8 mouse cellular contexts compared by ENCODE assay signal in genomic region chrX:164066185-164066584, GRCm38 (mm10). TPM values are rescaled to one million over a fixed set of nuclear protein-coding genes. Genes with fewer than 3 reads are reported as not detected.
A peak's percentile ranks its signal among the peaks of the same experiment; 100 is the strongest.
DNase-seq lines count a peak whose midpoint lies in the region; ATAC-seq and TF ChIP-seq lines count a peak whose summit lies in the region.
"Had no signal": no experiment of that assay in that cellular context is flagged by ENCODE, and none has a peak within 500 bp of the region (broad histone marks: within the 10 kb centered on the region; RNA-seq: fewer than 3 reads in every experiment).

No protein-coding gene starts in this region.

- no peaks in the 10 kb centered on the region for H3K27me3 ChIP-seq in intestine, postnatal 0 days (replicated peaks; ENCODE audit: control insufficient read depth, insufficient read depth, low read length)
- no peaks in the 10 kb centered on the region for H3K27me3 ChIP-seq in midbrain, embryonic 11.5 days (ENCODE audit: control insufficient read depth, insufficient read depth, low read length)
- H3K27me3 ChIP-seq in spleen, adult 2 months (ENCODE audit: control insufficient read depth, insufficient read depth, low read length) = no peaks in the 10 kb centered on the region

- ATAC-seq in intestine, postnatal 0 days = peak; percentile 33; the same call in 1 of the 2 replicates
- peak; percentile 85 for ATAC-seq in midbrain, embryonic 11.5 days (ENCODE audit: low FRiP score)

- no peak overlapping the region for H3K4me2 ChIP-seq in intestine, postnatal 0 days (replicated peaks; ENCODE audit: low read depth)
- H3K4me2 ChIP-seq in midbrain, embryonic 11.5 days = no peak overlapping the region
- H3K4me2 ChIP-seq: neural tube, embryonic 13.5 days had no signal

- TF ChIP-seq CTCF in intestine, postnatal 0 days (IDR thresholded peaks at IDR 0.05; ENCODE audit: low read depth) = peak; percentile 89
- TF ChIP-seq CTCF in spleen, adult 2 months (IDR thresholded peaks at IDR 0.05; ENCODE audit: extremely low read depth, insufficient read depth, insufficient read length, insufficient replicate concordance) = peak; percentile 57; the same call in 1 of the 2 replicates

- TF ChIP-seq POLR2A in spleen, adult 2 months (IDR thresholded peaks at IDR 0.05; ENCODE audit: low read depth, low read length) = no peak

- peak; percentile 78 for DNase-seq in ZHBTc4 (ENCODE audit: low read depth, low spot score)
- peak; percentile 40 for DNase-seq in cerebellum, adult 8-10 months
- peak; percentile 5 to 37 for DNase-seq in frontal cortex, postnatal 10 days (ENCODE audit: low spot score in 2 of 2)
- peak; percentile 42 to 69 for DNase-seq in left cerebral cortex, postnatal 25 days (ENCODE audit: low spot score in 2 of 2)
- DNase-seq in midbrain, embryonic 11.5 days (ENCODE audit: low spot score, missing footprints) = peak; percentile 83
- DNase-seq in spleen, adult 2 months (ENCODE audit: low read depth in 1 of 2, low spot score in 2 of 2) = peak; percentile 27 to 49

- no peak overlapping the region for H3K9ac ChIP-seq in intestine, postnatal 0 days (ENCODE audit: low read depth, low read length)
- H3K9ac ChIP-seq in midbrain, embryonic 11.5 days (ENCODE audit: low read length) = no peak overlapping the region
- H3K9ac ChIP-seq: neural tube, embryonic 13.5 days had no signal

- H3K4me3 ChIP-seq in intestine, postnatal 0 days (ENCODE audit: low read depth, low read length) = no peak overlapping the region
- H3K4me3 ChIP-seq in midbrain, embryonic 11.5 days (ENCODE audit: low read depth, low read length) = no peak overlapping the region
- no peak overlapping the region for H3K4me3 ChIP-seq in spleen, adult 2 months (ENCODE audit: extremely low read depth, insufficient read depth, insufficient read length)
- H3K4me3 ChIP-seq: neural tube, embryonic 13.5 days had no signal

- H3K36me3 ChIP-seq in intestine, postnatal 0 days (ENCODE audit: control insufficient read depth, insufficient read depth) = no peaks in the 10 kb centered on the region
- no peaks in the 10 kb centered on the region for H3K36me3 ChIP-seq in midbrain, embryonic 11.5 days (ENCODE audit: control insufficient read depth, insufficient read depth, low read length)
- H3K36me3 ChIP-seq in spleen, adult 2 months (ENCODE audit: control insufficient read depth, insufficient read depth, low read length) = no peaks in the 10 kb centered on the region; the same call in 1 of the 2 replicates
- H3K36me3 ChIP-seq: neural tube, embryonic 13.5 days had no signal

- 13% methylated on average over 2 of the region's 2 CpGs for WGBS in intestine, postnatal 0 days
- WGBS in midbrain, embryonic 11.5 days = 13% methylated on average over 2 of the region's 2 CpGs
- WGBS in spleen, adult 2 months = 22% methylated on average over 2 of the region's 2 CpGs

- no peaks in the 10 kb centered on the region for H3K9me3 ChIP-seq in intestine, postnatal 0 days (ENCODE audit: control insufficient read depth)
- H3K9me3 ChIP-seq in midbrain, embryonic 11.5 days (ENCODE audit: control insufficient read depth, low read length) = no peaks in the 10 kb centered on the region
- H3K9me3 ChIP-seq: neural tube, embryonic 13.5 days had no signal

- H3K27ac ChIP-seq in intestine, postnatal 0 days (ENCODE audit: low read depth, low read length) = no peak overlapping the region
- no peak overlapping the region for H3K27ac ChIP-seq in midbrain, embryonic 11.5 days (ENCODE audit: low read depth, low read length)
- no peak overlapping the region for H3K27ac ChIP-seq in spleen, adult 2 months (ENCODE audit: insufficient read depth, low read length)
- H3K27ac ChIP-seq: neural tube, embryonic 13.5 days had no signal

- intact Hi-C loops in left cerebral cortex, postnatal 25 days (cut with DNase I) = loop anchor here (5.0 to 10.0 kb wide), 2 partner anchors 109 to 1111 kb away; partner anchors contain the start of gene Zrsr2

- no peaks in the 10 kb centered on the region for H3K4me1 ChIP-seq in intestine, postnatal 0 days (replicated peaks; ENCODE audit: control insufficient read depth, insufficient read depth, low read length)
- H3K4me1 ChIP-seq in midbrain, embryonic 11.5 days (ENCODE audit: control insufficient read depth, insufficient read depth, low read length) = no peaks in the 10 kb centered on the region
- H3K4me1 ChIP-seq in spleen, adult 2 months (ENCODE audit: control insufficient read depth, insufficient read depth, insufficient read length) = no peaks in the 10 kb centered on the region
- H3K4me1 ChIP-seq: neural tube, embryonic 13.5 days had no signal

RNA-seq across cellular contexts. Expression of gene Siah1b, which starts 10.1 kb away (rescaled TPM):
- 7.3 and 7.8 TPM in 2 replicates for polyA plus RNA-seq in intestine, postnatal 0 days (2015; fragmentation: Nextera tagmentation; extraction: Ambion mirVana)
- total RNA-seq in left cerebral cortex, postnatal 25 days (2021) = 10 to 100 TPM; 10.2 to 11.1 TPM
- 49.8 and 50.9 TPM in 2 replicates for polyA plus RNA-seq in midbrain, embryonic 11.5 days (2014; fragmentation: Nextera tagmentation; extraction: Ambion mirVana)
- 5.6 and 5.8 TPM in 2 replicates for polyA plus RNA-seq in spleen, adult 2 months (2012; rRNA removed)

RNA-seq across cellular contexts. Expression of gene Cltrn, which starts 22.4 kb away (rescaled TPM):
- polyA plus RNA-seq in intestine, postnatal 0 days (2015; fragmentation: Nextera tagmentation; extraction: Ambion mirVana) = 3.4 and 3.8 TPM in 2 replicates
- total RNA-seq in left cerebral cortex, postnatal 25 days (2021) = not detected
- 0.34 TPM in 1 of 2 replicates, not detected in the other for polyA plus RNA-seq in midbrain, embryonic 11.5 days (2014; fragmentation: Nextera tagmentation; extraction: Ambion mirVana)
- polyA plus RNA-seq in spleen, adult 2 months (2012; rRNA removed) = not detected in 2 replicates
- polyA plus RNA-seq: neural tube, embryonic 13.5 days had no signal

RNA-seq across cellular contexts. Expression of gene Car5b, which starts 38.4 kb away (rescaled TPM):
- 0.25 and 0.37 TPM in 2 replicates for polyA plus RNA-seq in intestine, postnatal 0 days (2015; fragmentation: Nextera tagmentation; extraction: Ambion mirVana)
- 1 to 10 TPM; 3.0 to 3.1 TPM for total RNA-seq in left cerebral cortex, postnatal 25 days (2021)
- 0.30 and 0.37 TPM in 2 replicates for polyA plus RNA-seq in midbrain, embryonic 11.5 days (2014; fragmentation: Nextera tagmentation; extraction: Ambion mirVana)
- 0.43 TPM in 2 replicates for polyA plus RNA-seq in spleen, adult 2 months (2012; rRNA removed)

Comparison
In these comparisons a context has a peak if more than half of its experiments do, and no peak if none do; other contexts are left out.
1. DNase-seq: peak in every context shown above with its lines; median percentile 83 in midbrain, embryonic 11.5 days; 78 in ZHBTc4; 56 in left cerebral cortex, postnatal 25 days; 40 in cerebellum, adult 8-10 months; 38 in spleen, adult 2 months; 21 in frontal cortex, postnatal 10 days.